Mouse (Mus musculus): ENCODE data around the gene Fjx1. TPM values are rescaled to one million over a fixed set of nuclear protein-coding genes. Genes with fewer than 3 reads are reported as not detected.
A peak's percentile ranks its signal among the peaks of the same experiment; 100 is the strongest.

Fjx1 gene
- polyA plus RNA-seq, 1 experiment from 2014 or later = 2.2 TPM

DNA sequence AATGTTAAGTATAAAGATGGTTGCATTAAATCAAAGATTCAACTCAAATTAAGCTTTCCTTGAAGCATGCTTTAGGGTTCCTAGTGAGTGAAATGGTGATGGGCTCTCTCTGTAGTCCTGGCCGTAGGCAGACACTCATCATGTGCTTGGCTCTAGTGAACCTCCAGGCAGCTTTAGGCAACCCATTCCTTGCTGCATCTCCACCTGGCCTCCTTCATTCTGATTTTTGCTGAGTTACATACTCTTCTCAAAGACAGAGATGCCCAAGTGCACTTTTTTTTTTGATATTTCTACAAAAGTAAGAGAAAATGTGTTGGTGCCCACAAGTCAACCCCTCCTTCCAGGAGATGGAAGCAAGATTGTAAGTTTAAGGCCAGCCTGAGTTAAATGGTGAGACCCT is 2.8 kb upstream of the Fjx1 start:
- Histone ChIP-seq H3K27ac (ENCODE audit: low read depth, low read length) (no peak overlapping the region), H3K4me3 (ENCODE audit: low read depth, low read length) (no peak overlapping the region), H3K9me3 (replicated peaks; ENCODE audit: control insufficient read depth, low read length) (no peaks in the 10 kb centered on the region), H3K4me1 (ENCODE audit: control insufficient read depth, insufficient read depth, low read length) (peaks cover 5% of the 10 kb centered on the region; the same call in 1 of the 2 replicates), H3K27me3 (ENCODE audit: control insufficient read depth, insufficient read depth, low read length) (peaks cover 31% of the 10 kb centered on the region), H3K4me2 (no peak overlapping the region), H3K9ac (ENCODE audit: low read depth, low read length) (no peak overlapping the region), H3K36me3 (ENCODE audit: control insufficient read depth, insufficient read depth, low read length) (no peaks in the 10 kb centered on the region)
- WGBS (ENCODE audit: insufficient replicate concordance) = 80% methylated on average over 1 of the region's 1 CpGs
- ATAC-seq (replicated peaks; ENCODE audit: insufficient number of reproducible peaks, low FRiP score, low TSS enrichment) = no peak

DNA sequence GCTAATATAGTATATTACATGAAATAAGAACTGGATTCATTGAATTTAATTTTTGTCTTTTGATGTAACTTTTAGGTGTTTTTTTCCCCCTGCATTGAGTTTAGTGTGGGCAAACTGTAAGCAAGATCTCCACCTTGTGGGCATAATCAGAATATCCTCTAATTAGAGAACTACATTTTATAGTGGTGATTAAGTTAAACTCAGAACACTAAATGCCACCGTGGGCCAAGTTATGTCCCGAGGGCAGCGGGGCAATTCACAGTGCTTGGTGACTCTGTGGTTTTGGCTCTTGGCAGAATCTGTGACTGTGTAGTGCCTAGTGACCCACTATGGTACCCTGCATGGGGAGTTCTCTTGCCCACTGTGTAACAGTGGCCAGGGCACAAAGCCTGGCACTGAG is 1.1 kb upstream of the Fjx1 start:
- Histone ChIP-seq H3K27ac (ENCODE audit: low read depth, low read length) (no peak overlapping the region), H3K36me3 (ENCODE audit: control insufficient read depth, insufficient read depth, low read length) (no peaks in the 10 kb centered on the region), H3K27me3 (ENCODE audit: control insufficient read depth, insufficient read depth, low read length) (peaks cover 23% of the 10 kb centered on the region), H3K9me3 (replicated peaks; ENCODE audit: control insufficient read depth, low read length) (no peaks in the 10 kb centered on the region), H3K4me1 (ENCODE audit: control insufficient read depth, insufficient read depth, low read length) (peaks cover 5% of the 10 kb centered on the region; the same call in 1 of the 2 replicates), H3K4me2 (no peak overlapping the region), H3K4me3 (ENCODE audit: low read depth, low read length) (no peak overlapping the region), H3K9ac (ENCODE audit: low read depth, low read length) (no peak overlapping the region)
- ATAC-seq (replicated peaks; ENCODE audit: insufficient number of reproducible peaks, low FRiP score, low TSS enrichment) = no peak
- WGBS (ENCODE audit: insufficient replicate concordance) = 52% methylated on average over 3 of the region's 3 CpGs

DNA sequence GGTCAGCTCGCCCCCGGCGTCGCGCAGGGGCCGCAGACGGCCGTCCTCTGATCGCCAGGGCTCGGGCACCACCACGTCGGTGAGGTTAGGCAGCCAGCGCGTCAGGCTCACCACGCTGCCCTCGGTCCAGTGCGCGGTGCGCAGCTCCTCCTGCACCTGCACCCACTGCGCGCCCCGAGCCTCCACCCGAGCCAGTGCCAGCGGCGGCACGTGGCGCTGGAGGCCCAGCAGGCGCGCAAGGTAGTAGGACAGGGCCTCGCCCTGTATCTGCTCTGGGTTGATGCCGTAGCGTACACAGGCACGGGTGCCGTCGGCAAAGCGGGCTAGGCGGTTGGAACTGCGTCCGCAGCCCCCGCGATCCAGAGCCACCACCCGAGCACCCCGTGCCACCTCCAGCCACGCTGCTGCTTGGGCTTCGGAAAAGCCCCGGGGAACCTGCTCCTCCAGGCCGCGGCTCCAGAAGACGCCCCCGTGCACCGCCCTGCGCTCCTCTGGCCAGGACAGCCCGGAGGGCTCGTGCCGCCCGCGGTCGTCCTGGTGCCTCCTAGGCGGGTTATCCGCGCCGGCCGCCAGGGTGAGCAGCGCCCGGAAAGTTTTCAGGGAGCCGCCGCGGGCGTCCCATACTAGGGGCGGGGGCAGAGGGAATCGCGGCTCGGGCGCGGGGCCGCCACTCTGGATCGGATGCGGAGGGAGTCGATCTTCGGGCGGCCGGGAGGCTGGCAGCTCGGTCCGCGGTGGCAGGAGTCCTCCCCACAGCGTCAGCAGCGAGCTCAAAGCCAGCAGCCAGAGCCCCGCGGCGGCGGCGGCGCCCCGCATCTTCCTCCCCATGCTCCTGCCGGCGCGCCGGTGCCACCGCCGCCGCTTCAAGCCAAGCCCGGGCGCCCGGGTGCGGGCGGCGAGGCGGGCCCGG is 1.3 kb downstream of the Fjx1 start:
- Histone ChIP-seq H3K27me3 (ENCODE audit: control insufficient read depth, insufficient read depth, low read length) (peaks cover 5% of the 10 kb centered on the region; the same call in 1 of the 2 replicates), H3K36me3 (ENCODE audit: control insufficient read depth, insufficient read depth, low read length) (no peaks in the 10 kb centered on the region), H3K4me1 (ENCODE audit: control insufficient read depth, insufficient read depth, low read length) (peaks cover 5% of the 10 kb centered on the region; the same call in 1 of the 2 replicates), H3K4me3 (ENCODE audit: low read depth, low read length) (peak overlapping the region; percentile 70), H3K9ac (ENCODE audit: low read depth, low read length) (peak overlapping the region; percentile 78), H3K27ac (ENCODE audit: low read depth, low read length) (peak overlapping the region; percentile 62), H3K9me3 (replicated peaks; ENCODE audit: control insufficient read depth, low read length) (no peaks in the 10 kb centered on the region), H3K4me2 (peak overlapping the region; percentile 85)
- under 1% methylated on average over 78 of the region's 109 CpGs for WGBS (ENCODE audit: insufficient replicate concordance)
- ATAC-seq (replicated peaks; ENCODE audit: insufficient number of reproducible peaks, low FRiP score, low TSS enrichment) = peak; percentile 23; the same call in 1 of the 2 replicates

DNA sequence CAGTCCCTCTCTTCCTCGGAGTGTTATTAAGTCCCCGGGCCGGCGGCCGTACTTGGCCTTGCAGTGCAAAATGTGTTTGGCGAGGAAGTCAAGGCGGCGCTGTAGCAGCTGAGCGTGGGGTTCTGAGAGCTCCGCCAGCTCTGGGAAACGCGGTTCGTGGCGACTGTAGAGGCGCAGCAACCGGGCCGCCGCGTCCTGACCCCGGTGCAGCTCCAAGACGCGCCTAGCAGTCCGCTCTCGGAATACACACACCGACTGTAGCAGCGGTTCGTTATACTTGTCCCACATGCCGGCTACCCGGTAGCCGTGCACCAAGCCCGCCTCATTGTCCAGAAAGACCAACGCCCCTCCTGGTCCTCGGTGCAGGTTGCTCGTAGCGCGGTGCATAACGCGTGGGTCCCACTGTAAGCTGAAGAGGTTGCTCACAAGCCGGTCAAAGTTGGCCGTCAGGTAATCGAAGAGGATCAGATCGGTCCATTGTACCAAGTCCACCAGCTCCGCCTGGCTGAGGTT is 2.0 kb downstream of the Fjx1 start:
- Histone ChIP-seq H3K27me3 (ENCODE audit: control insufficient read depth, insufficient read depth, low read length) (0 out of 2 replicates have a peak, but pooled peaks cover 2% of the 10 kb centered on the region), H3K4me2 (peak overlapping the region; percentile 85), H3K36me3 (ENCODE audit: control insufficient read depth, insufficient read depth, low read length) (no peaks in the 10 kb centered on the region), H3K4me1 (ENCODE audit: control insufficient read depth, insufficient read depth, low read length) (peaks cover 5% of the 10 kb centered on the region; the same call in 1 of the 2 replicates), H3K9me3 (replicated peaks; ENCODE audit: control insufficient read depth, low read length) (no peaks in the 10 kb centered on the region), H3K27ac (ENCODE audit: low read depth, low read length) (no peak overlapping the region), H3K9ac (ENCODE audit: low read depth, low read length) (peak overlapping the region; percentile 78), H3K4me3 (ENCODE audit: low read depth, low read length) (peak overlapping the region; percentile 70)
- 0 out of 2 replicates have a peak, but pooled peaks have one; percentile 5 for ATAC-seq (replicated peaks; ENCODE audit: insufficient number of reproducible peaks, low FRiP score, low TSS enrichment)
- under 1% methylated on average over 43 of the region's 43 CpGs for WGBS (ENCODE audit: insufficient replicate concordance)

DNA sequence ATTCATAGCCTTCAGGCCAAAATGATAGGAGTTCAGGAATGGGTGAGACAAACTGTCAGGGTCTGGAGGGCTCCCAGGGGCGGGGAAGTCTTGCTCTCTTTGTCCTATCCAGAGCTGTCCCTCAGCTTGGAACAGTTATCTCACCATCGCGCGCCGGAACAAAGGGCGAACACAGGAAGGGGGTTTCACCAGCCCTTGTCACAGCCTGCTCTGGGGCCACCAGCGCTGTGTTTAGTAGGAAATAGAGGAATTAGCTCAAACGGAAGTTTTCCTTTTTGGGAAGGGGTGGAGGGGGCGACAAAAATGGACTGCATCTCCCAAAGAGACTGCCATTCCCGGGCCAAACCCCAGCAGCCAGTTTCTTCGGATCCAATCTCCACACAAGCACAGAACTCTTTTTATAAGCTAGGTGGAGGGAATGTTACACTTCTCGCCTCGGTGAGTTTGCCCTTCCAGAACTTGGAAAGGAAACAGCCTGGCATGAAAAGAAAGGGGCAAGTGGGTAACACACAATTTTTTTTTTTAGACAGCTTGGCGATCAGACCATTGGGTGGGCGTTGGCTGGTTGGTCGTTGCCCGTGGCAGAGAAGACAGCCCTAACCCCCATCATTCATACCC is 2.6 kb downstream of the Fjx1 start:
- Histone ChIP-seq H3K4me2 (peak overlapping the region; percentile 85), H3K4me3 (ENCODE audit: low read depth, low read length) (peak overlapping the region; percentile 70), H3K36me3 (ENCODE audit: control insufficient read depth, insufficient read depth, low read length) (no peaks in the 10 kb centered on the region), H3K9ac (ENCODE audit: low read depth, low read length) (peak overlapping the region; percentile 78), H3K9me3 (replicated peaks; ENCODE audit: control insufficient read depth, low read length) (no peaks in the 10 kb centered on the region), H3K27me3 (ENCODE audit: control insufficient read depth, insufficient read depth, low read length) (no peaks in the 10 kb centered on the region), H3K27ac (ENCODE audit: low read depth, low read length) (no peak overlapping the region), H3K4me1 (ENCODE audit: control insufficient read depth, insufficient read depth, low read length) (peaks cover 5% of the 10 kb centered on the region; the same call in 1 of the 2 replicates)
- 1% methylated on average over 17 of the region's 17 CpGs for WGBS (ENCODE audit: insufficient replicate concordance)
- no peak for ATAC-seq (replicated peaks; ENCODE audit: insufficient number of reproducible peaks, low FRiP score, low TSS enrichment)

DNA sequence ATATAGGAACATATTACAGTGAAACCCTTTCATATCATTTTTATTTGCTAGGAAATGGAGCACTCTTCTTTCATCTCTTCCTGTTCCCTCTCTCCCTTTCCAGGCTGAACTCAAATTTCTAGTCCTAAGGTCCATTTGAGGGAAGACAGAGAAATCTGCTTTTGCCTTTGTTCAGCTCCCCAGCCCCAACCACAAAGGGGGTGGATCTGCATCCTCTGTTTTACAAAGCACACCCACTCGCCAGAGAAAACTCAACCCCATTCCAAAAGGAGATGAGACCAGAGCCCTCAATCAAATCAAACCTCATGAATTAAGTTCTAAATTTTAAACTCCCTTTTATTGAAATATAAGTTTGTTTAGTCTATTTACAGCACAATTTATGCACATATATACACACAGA is 3.2 kb downstream of the Fjx1 start:
- no peaks in the 10 kb centered on the region for H3K27me3 ChIP-seq (ENCODE audit: control insufficient read depth, insufficient read depth, low read length)
- no peaks in the 10 kb centered on the region for H3K36me3 ChIP-seq (ENCODE audit: control insufficient read depth, insufficient read depth, low read length)
- H3K4me1 ChIP-seq (ENCODE audit: control insufficient read depth, insufficient read depth, low read length) = peaks cover 5% of the 10 kb centered on the region; the same call in 1 of the 2 replicates
- no peak for ATAC-seq (replicated peaks; ENCODE audit: insufficient number of reproducible peaks, low FRiP score, low TSS enrichment)
- H3K4me3 ChIP-seq (ENCODE audit: low read depth, low read length) = no peak overlapping the region
- H3K9ac ChIP-seq (ENCODE audit: low read depth, low read length) = no peak overlapping the region
- H3K4me2 ChIP-seq = no peak overlapping the region
- no peak overlapping the region for H3K27ac ChIP-seq (ENCODE audit: low read depth, low read length)
- no peaks in the 10 kb centered on the region for H3K9me3 ChIP-seq (replicated peaks; ENCODE audit: control insufficient read depth, low read length)
- WGBS (ENCODE audit: insufficient replicate concordance) = 47% methylated on average over 1 of the region's 1 CpGs

DNA sequence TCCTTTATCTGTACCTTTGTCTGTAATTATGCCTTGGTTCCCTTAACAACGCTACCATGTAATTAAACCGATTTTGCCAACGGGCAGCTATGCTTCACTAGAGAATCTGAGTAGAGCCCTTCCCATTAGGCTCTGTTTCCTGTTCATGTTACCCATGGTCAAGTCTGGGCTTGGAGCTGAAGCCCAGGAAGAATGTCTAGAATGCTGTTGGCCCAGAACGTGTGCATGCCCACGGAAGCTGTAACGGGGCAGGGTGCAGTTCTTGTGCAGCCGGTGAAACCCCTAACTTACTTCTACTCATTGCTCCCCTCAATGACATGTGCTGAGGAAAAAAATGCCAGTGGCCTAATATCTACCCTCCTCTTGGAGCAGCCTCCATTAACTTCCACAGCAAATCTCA is 4.5 kb downstream of the Fjx1 start:
- Histone ChIP-seq H3K4me3 (ENCODE audit: low read depth, low read length) (no peak overlapping the region), H3K27ac (ENCODE audit: low read depth, low read length) (no peak overlapping the region), H3K27me3 (ENCODE audit: control insufficient read depth, insufficient read depth, low read length) (no peaks in the 10 kb centered on the region), H3K4me2 (no peak overlapping the region), H3K9me3 (replicated peaks; ENCODE audit: control insufficient read depth, low read length) (no peaks in the 10 kb centered on the region), H3K4me1 (ENCODE audit: control insufficient read depth, insufficient read depth, low read length) (peaks cover 5% of the 10 kb centered on the region; the same call in 1 of the 2 replicates), H3K9ac (ENCODE audit: low read depth, low read length) (no peak overlapping the region), H3K36me3 (ENCODE audit: control insufficient read depth, insufficient read depth, low read length) (no peaks in the 10 kb centered on the region)
- ATAC-seq (replicated peaks; ENCODE audit: insufficient number of reproducible peaks, low FRiP score, low TSS enrichment) = no peak
- WGBS (ENCODE audit: insufficient replicate concordance) = 86% methylated on average over 7 of the region's 7 CpGs

DNA sequence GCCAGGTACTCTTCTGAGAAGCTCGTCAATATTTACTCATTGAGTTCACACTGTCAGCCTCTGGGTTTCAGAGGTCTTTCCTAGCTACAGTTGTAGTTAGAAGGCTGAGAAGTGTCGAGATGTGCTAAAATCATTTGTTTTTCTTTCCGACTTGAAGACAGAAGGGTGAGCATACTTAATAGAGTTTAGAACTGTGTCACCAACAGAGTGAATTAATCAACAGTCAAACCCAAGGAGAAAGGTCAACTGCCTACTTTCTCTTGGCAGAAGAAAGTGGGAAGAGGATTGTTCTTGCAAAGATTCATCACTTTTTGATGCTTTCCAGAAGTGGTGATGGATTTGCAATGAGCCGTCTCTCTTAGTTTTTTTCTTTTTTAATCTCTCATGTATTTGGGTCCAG is 5.4 kb downstream of the Fjx1 start:
- 59% methylated on average over 4 of the region's 4 CpGs for WGBS (ENCODE audit: insufficient replicate concordance)
- no peak for ATAC-seq (replicated peaks; ENCODE audit: insufficient number of reproducible peaks, low FRiP score, low TSS enrichment)
- Histone ChIP-seq H3K4me3 (ENCODE audit: low read depth, low read length) (no peak overlapping the region), H3K27ac (ENCODE audit: low read depth, low read length) (no peak overlapping the region), H3K27me3 (ENCODE audit: control insufficient read depth, insufficient read depth, low read length) (no peaks in the 10 kb centered on the region), H3K36me3 (ENCODE audit: control insufficient read depth, insufficient read depth, low read length) (no peaks in the 10 kb centered on the region), H3K9ac (ENCODE audit: low read depth, low read length) (no peak overlapping the region), H3K4me1 (ENCODE audit: control insufficient read depth, insufficient read depth, low read length) (peaks cover 5% of the 10 kb centered on the region; the same call in 1 of the 2 replicates), H3K9me3 (replicated peaks; ENCODE audit: control insufficient read depth, low read length) (no peaks in the 10 kb centered on the region), H3K4me2 (no peak overlapping the region)

All from heart, embryonic 11.5 days (tissue).